Mouse (Mus musculus) liver, adult 2 months (tissue): Measurements from ENCODE around the gene Bpi.

Source experiments
- CTCF ChIP-seq: fragments of 200-500 bp; IDR thresholded peaks from 2 replicates; pipeline ENCODE4 v1.5.1; 2011; ENCODE audit warnings: low read depth, low read length, control low read depth
- POLR2A ChIP-seq: fragments of 200-500 bp; IDR thresholded peaks from 2 replicates; pipeline ENCODE4 v1.6.1; 2011; ENCODE audit warnings: low read length, control low read depth; ENCODE audit not compliant: insufficient read depth; ENCODE audit errors: extremely low read depth

DNA sequence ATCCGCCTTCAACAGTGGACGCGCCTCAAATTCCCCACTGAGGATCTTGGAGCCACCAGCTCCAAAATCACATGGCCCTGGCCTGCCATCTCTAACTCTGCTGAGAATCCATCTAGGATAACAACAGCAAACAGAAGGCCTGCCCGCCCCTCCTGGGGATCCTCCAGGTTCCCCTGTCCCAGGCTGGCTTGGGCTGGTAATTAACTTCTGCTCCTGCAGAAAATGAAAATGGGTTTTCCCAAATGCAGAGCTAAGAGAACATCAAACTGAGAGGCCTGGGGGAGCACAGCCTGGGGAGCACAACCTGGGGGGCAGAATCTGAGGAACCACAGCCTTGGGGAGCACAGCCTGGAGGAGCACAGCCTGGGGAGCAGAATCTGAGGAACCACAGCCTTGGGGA, 21.8 kb downstream of the Bpi start:
- TF ChIP-seq CTCF (no peak), POLR2A (no peak)
